Mouse (Mus musculus) hindbrain, embryonic 10.5 days (tissue): ENCODE data around the gene Bco1. TPM values are rescaled to one million over a fixed set of nuclear protein-coding genes. Genes with fewer than 3 reads are reported as not detected.

ENCODE experiments used
- DNase-seq: peaks from one replicate; pipeline ENCODE4 v3.0.0-alpha.2; 2017; ENCODE audit warnings: low spot score
- H3K27ac ChIP-seq: fragments of 300-500 bp; sonication (generic); 2 replicates; pipeline ENCODE4 v1.5.1; 2016; ENCODE audit warnings: mild to moderate bottlenecking, moderate library complexity
- H3K27me3 ChIP-seq: fragments of 300-500 bp; sonication (generic); 2 replicates; pipeline ENCODE4 v1.6.1; 2016; ENCODE audit warnings: mild to moderate bottlenecking; ENCODE audit not compliant: poor library complexity, insufficient read depth, severe bottlenecking
- H3K36me3 ChIP-seq: fragments of 300-500 bp; sonication (generic); 2 replicates; pipeline ENCODE4 v1.6.1; 2016; ENCODE audit warnings: mild to moderate bottlenecking, moderate library complexity
- H3K4me1 ChIP-seq: fragments of 300-500 bp; sonication (generic); replicated peaks from 2 replicates; pipeline ENCODE4 v1.6.1; 2016; ENCODE audit warnings: mild to moderate bottlenecking
- H3K4me3 ChIP-seq: fragments of 300-500 bp; sonication (generic); 2 replicates; pipeline ENCODE4 v1.5.1; 2016; ENCODE audit warnings: mild to moderate bottlenecking, moderate library complexity
- H3K9me3 ChIP-seq: fragments of 300-500 bp; sonication (generic); 2 replicates; pipeline ENCODE4 v1.6.1; 2016; ENCODE audit warnings: mild to moderate bottlenecking, moderate library complexity
- WGBS: fragments of 180-500 bp; shearing (Covaris S2); methylation state at CpG from one replicate; pipeline ENCODE4 v1.1.7; 2016; 5-methylcytosine and 5-hydroxymethylcytosine counted together
- polyA plus RNA-seq: library from polyadenylated mRNA; unstranded; fragments of >200 nt; fragmentation: Nextera tagmentation; extraction: Ambion mirVana; gene quantifications from 2 replicates; pipeline ENCODE4 v1.2.1, GENCODE M21; 2016

Gene Bco1
- polyA plus RNA-seq, 1 experiment from 2014 or later, result 0.22 TPM

DNA sequence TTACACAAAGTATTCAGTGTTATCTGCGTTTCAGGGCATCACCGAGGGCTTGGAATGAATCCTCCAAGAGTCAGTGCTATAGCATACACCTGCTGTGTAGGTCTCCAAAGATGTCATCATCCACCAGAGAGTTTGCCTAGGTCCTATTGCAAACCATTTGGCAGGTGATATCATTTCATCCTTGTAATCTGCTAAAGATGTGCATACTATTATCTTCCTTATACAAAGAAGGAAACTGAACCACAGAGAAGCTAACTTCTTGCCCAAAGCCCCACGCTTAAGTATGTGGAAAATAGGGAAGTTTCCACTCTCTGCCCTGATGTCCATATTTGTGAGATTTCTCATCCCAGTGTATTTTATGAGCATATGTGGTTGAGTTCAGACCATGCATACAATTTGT is 30.8 kb downstream of the Bco1 start:
- no peak for DNase-seq
- H3K4me1 ChIP-seq, result no peaks in the 10 kb centered on the region
- no peaks in the 10 kb centered on the region for H3K9me3 ChIP-seq
- no peak overlapping the region for H3K4me3 ChIP-seq
- H3K36me3 ChIP-seq, result no peaks in the 10 kb centered on the region
- no peaks in the 10 kb centered on the region for H3K27me3 ChIP-seq
- WGBS, result 89% methylated on average over 3 of the region's 3 CpGs
- H3K27ac ChIP-seq, result no peak overlapping the region

DNA sequence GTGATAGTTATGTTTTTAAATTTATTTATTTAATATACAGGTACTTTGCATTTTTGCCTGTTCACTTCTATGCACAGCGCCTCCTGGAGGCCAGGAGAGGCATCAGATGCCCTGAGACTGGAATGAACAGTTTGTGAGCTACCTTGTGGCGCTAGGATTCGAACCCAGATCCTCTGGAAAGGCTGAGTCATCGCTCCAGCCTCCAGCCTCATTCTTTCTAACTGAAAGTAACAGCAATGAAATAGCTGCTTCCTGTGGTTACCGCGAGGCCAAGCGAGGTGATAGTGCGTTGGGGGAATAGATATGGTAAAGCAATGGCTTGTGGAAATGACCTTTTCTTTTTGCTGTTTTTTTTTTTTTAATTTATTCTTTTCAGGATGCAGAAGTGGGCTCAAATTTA is 31.4 kb downstream of the Bco1 start:
- no peak overlapping the region for H3K27ac ChIP-seq
- H3K27me3 ChIP-seq, result no peaks in the 10 kb centered on the region
- H3K36me3 ChIP-seq, result no peaks in the 10 kb centered on the region
- no peak for DNase-seq
- no peaks in the 10 kb centered on the region for H3K4me1 ChIP-seq
- WGBS, result 83% methylated on average over 8 of the region's 8 CpGs
- H3K4me3 ChIP-seq, result no peak overlapping the region
- H3K9me3 ChIP-seq, result no peaks in the 10 kb centered on the region

DNA sequence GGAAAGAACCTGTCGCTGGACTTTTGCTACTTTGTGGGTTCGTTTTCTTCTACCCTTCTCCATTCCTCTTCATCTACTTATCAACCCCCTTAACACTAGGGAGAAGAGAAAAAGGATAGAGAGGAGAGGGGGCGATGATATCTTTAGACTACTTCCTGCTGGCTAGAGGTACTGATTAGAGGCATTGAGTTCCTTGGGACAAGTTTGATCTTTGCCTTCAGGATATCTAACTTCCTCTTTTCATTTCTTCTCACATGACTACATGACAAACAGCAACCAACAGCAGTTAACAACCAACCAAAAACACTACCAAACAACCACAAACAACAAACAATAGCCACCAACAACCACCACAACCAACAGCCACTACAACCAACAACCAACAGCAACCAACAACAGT is 38.0 kb downstream of the Bco1 start:
- H3K4me1 ChIP-seq, result 0 out of 2 replicates have a peak, but pooled peaks cover 3% of the 10 kb centered on the region
- WGBS, result 90% methylated on average over 3 of the region's 3 CpGs
- DNase-seq, result no peak
- no peaks in the 10 kb centered on the region for H3K9me3 ChIP-seq
- H3K4me3 ChIP-seq, result no peak overlapping the region
- H3K27ac ChIP-seq, result no peak overlapping the region
- no peaks in the 10 kb centered on the region for H3K27me3 ChIP-seq
- no peaks in the 10 kb centered on the region for H3K36me3 ChIP-seq

DNA sequence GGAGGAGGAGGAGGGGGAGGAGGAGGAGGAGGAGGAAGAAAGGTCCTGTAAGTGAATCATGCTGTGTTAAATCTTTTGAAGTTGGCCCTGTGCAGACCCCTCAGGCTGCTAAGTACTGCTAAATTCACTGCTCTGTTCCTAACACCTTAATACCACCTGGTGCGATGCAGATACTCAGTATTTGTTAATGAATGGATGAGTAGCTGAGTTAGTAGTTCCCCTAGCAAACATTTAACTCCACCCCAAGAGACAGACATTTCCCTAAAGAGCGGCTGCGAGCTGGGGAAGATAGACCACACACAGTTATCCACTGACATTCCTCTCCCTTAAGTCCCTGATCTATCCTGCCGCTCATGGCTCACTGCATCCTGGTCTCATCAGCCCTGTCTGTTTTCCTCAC is 40.7 kb downstream of the Bco1 start:
- Histone ChIP-seq H3K27ac (no peak overlapping the region), H3K9me3 (no peaks in the 10 kb centered on the region), H3K4me3 (no peak overlapping the region), H3K36me3 (no peaks in the 10 kb centered on the region), H3K4me1 (0 out of 2 replicates have a peak, but pooled peaks cover 3% of the 10 kb centered on the region), H3K27me3 (no peaks in the 10 kb centered on the region)
- no peak for DNase-seq
- 11% methylated on average over 4 of the region's 4 CpGs for WGBS

DNA sequence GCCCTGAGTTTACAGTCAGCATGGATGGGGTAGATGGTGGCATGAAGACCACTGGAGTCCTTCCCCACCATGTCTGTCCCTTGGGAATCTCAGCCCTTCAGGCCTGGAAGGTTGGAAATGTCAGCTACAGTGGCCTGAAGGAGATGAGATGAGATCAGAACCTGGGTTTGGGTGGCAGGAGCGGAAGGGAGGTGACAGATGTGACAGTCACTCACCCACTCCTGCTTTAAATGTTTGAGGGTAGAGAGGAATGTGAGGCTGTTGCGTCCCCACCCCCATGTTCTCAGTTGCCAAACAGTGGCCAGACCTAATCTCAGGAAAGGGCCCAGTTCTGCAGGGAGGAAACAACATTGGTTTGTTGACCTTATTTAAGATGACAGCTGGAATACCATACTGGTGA is 41.1 kb downstream of the Bco1 start:
- Histone ChIP-seq H3K4me1 (0 out of 2 replicates have a peak, but pooled peaks cover 3% of the 10 kb centered on the region), H3K36me3 (no peaks in the 10 kb centered on the region), H3K4me3 (no peak overlapping the region), H3K27me3 (no peaks in the 10 kb centered on the region), H3K27ac (no peak overlapping the region), H3K9me3 (no peaks in the 10 kb centered on the region)
- WGBS, result 42% methylated on average over 2 of the region's 2 CpGs
- no peak for DNase-seq

DNA sequence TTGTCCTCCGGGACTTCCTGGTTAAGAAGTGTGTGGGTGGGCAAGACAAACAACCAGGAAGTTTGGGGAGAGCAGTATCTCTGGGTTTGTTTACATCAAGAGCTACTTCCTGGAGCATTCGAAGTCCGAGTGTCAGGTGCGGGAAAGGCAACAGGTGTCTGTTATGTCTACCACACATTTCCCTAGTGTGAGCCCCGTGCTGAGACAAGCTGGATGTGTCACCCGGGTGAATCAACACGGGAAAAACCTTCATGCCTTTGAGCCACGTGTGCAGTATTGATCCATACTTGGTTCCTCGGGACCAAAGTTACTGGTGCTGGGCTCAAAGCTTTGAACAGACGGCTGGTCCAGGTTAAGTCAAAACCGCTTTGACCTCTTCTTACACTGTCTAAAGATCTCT is 41.7 kb downstream of the Bco1 start:
- no peak overlapping the region for H3K4me3 ChIP-seq

DNA sequence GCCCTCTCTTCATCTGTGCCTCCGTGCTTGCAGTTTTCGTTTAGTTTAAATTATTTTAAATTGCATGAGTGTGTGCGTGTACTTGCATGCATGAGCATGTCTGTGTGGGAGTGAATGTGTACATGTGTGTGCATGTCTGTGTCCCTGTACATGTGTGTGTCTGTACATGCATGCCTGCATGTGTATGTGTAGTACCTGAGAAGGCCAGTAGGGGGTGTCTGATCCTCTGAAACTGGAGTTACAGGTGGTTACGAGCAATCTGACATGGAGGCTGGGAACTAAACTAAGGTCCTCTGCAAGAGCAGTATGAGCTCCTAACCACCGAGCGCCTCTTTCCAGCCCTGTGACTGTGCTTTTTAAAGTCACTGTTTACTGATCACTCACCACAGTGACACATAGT is 52.9 kb downstream of the Bco1 start:
- no peaks in the 10 kb centered on the region for H3K4me1 ChIP-seq
- no peaks in the 10 kb centered on the region for H3K27me3 ChIP-seq
- 0 out of 2 replicates have a peak, but pooled peaks cover 2% of the 10 kb centered on the region for H3K9me3 ChIP-seq
- H3K36me3 ChIP-seq, result no peaks in the 10 kb centered on the region
- no peak overlapping the region for H3K4me3 ChIP-seq
- H3K27ac ChIP-seq, result no peak overlapping the region
- DNase-seq, result no peak
- 95% methylated on average over 6 of the region's 6 CpGs for WGBS

More for the DNA sequence above, 41.7 kb downstream of the Bco1 start:
- DNase-seq, result no peak
- Histone ChIP-seq H3K36me3 (no peaks in the 10 kb centered on the region), H3K4me1 (0 out of 2 replicates have a peak, but pooled peaks cover 6% of the 10 kb centered on the region), H3K9me3 (no peaks in the 10 kb centered on the region), H3K27ac (no peak overlapping the region), H3K27me3 (no peaks in the 10 kb centered on the region)
- 64% methylated on average over 11 of the region's 11 CpGs for WGBS

DNA sequence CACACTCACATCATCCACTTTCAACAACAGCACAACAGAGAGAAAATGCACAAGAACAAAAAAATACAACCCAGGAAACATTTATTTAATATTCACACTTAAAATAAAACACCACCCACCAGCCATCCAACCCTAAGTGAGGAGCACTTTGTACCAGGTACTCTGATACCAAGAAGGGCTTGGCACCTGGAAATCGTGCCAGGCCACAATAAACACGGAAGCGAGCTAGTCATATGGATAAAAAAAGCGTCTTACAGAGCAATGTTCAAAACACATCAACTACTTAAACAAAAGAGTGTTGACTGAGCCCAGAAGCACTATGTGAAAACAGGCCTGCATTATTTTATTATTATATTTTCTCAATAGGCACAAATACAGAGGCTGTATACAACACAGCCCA is 60.5 kb downstream of the Bco1 start:
- Histone ChIP-seq H3K36me3 (no peaks in the 10 kb centered on the region), H3K27me3 (no peaks in the 10 kb centered on the region), H3K4me1 (peaks cover 40% of the 10 kb centered on the region), H3K9me3 (no peaks in the 10 kb centered on the region), H3K27ac (no peak overlapping the region), H3K4me3 (no peak overlapping the region)
- WGBS, result 94% methylated on average over 4 of the region's 4 CpGs
- DNase-seq, result no peak

DNA sequence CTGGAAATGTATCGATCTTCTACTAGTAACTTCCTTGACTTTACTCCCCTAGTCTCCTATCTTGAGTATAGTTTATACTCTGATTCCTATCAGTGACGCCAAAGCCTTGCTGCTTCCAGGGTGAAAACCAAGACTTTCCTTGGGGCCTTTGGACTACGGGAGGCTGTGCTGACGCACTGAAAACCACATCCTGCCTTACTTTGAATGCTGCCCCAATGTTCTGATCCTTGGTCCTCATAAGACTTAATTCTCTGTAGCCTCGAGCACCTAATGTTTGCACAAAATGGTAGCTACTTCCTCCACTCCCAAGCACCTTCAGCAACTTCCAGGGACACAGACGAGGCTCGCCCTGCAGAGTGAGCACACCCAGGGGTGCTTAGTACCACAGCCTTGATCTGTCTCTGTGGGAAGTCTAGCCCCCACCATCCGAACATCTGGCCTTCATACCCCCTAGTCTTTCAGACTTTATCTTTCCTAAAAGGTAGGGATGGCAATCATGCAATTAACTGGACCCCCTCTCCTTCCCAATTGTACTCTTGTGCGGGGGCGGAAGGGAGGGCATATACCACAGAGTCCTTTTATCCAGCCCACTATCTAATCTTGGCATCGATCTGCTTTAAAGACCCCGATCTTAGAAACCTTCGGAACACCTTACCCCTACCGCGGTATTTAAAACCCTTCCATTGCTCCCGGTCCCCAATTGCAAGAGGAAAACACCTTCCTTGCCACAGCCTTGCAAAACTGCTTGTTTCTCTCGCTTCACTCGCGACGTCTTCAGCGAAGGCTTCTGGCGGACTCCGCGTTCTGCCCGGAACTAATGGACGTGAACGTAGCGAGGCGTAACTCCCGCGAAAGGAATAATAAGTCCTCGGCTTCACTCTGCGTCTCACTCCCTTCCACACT is 61.5 kb downstream of the Bco1 start:
- Histone ChIP-seq H3K27me3 (no peaks in the 10 kb centered on the region), H3K27ac (peak overlapping the region; percentile 93), H3K36me3 (no peaks in the 10 kb centered on the region), H3K9me3 (no peaks in the 10 kb centered on the region), H3K4me3 (peak overlapping the region; percentile 73), H3K4me1 (peaks cover 40% of the 10 kb centered on the region)
- no peak for DNase-seq
- 12% methylated on average over 33 of the region's 33 CpGs for WGBS

DNA sequence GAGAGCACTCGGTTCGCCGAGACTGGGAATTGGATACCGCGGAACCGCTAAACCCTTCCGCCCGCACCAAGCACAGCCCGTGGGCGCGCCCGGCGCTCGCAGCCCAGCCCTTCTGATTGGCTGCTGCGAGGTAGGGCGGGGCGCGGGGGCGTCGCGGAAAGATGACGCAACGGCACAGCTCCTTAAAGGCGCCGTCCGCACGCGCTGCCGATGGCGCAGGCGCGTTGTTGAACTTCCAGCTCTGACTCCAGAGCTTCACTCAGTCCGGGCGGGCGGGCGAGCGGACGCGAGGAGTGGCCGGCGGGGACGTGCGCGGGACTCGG is 62.1 kb downstream of the Bco1 start:
- Histone ChIP-seq H3K27ac (peak overlapping the region; percentile 93), H3K4me3 (peak overlapping the region; percentile 73), H3K27me3 (no peaks in the 10 kb centered on the region), H3K9me3 (no peaks in the 10 kb centered on the region), H3K36me3 (no peaks in the 10 kb centered on the region), H3K4me1 (peaks cover 40% of the 10 kb centered on the region)
- WGBS, result 1% methylated on average over 45 of the region's 45 CpGs
- peak; percentile 96 for DNase-seq

DNA sequence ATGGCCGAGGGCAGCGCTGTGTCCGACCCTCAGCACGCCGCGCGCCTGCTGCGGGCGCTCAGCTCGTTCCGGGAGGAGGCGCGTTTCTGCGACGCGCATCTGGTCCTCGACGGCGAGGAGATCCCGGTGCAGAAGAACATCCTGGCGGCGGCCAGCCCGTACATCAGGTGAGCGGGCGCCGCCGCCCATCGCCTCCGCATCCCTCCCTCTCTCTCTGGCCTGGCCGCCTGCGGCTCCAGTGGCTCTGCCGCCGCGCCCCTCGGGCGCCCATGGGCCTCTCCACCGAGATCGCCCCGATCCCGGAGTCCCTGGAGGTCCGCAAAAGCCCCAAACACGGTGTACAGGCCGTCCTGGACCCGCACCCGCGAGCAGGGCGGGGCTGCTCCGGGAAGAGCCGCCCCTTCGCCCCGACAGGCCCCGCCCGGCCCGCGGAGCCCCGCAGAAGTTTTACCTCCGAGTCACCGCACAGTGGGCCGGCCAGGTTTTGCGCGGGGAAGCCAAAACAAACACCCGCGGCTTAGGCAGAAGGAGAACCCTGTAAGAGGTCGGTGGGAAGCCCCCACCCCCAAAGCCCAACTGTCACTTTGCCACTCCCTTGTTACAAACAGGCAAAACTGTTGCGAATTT is 62.6 kb downstream of the Bco1 start, which contains the start of gene Gan:
Gan (plus strand) TSS at position 1 of the 627 bp plus-strand sequence.
- Histone ChIP-seq H3K27me3 (no peaks in the 10 kb centered on the region), H3K9me3 (no peaks in the 10 kb centered on the region), H3K36me3 (no peaks in the 10 kb centered on the region), H3K4me1 (peaks cover 40% of the 10 kb centered on the region), H3K27ac (peak within 1 kb of the TSS; percentile 93), H3K4me3 (peak within 1 kb of the TSS; percentile 73)
- DNase-seq, result no peak
- under 1% methylated on average over 65 of the region's 65 CpGs for WGBS

DNA sequence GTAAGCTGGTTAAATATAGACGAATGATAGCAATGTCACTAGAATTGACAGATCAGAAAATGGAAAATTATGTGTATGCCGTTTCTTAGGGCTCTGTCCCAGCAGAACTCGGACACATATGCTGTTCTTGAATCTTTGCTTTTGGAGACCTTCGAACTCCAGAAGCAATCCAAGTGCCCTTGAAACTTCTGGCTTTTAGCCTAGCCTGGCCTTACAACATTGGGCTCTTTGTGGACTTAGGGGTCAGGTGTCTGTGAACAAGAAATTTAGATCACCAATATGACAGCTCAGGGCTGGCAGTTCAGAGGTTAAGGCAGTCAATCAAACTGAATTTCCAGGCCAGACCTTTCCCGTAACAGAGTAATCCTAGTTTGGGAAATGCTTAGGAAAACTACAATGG is 63.4 kb downstream of the Bco1 start:
- no peak for DNase-seq
- peak overlapping the region; percentile 73 for H3K4me3 ChIP-seq
- no peaks in the 10 kb centered on the region for H3K9me3 ChIP-seq
- no peaks in the 10 kb centered on the region for H3K36me3 ChIP-seq
- no peak overlapping the region for H3K27ac ChIP-seq
- 67% methylated on average over 5 of the region's 5 CpGs for WGBS
- H3K4me1 ChIP-seq, result peaks cover 40% of the 10 kb centered on the region
- H3K27me3 ChIP-seq, result no peaks in the 10 kb centered on the region

DNA sequence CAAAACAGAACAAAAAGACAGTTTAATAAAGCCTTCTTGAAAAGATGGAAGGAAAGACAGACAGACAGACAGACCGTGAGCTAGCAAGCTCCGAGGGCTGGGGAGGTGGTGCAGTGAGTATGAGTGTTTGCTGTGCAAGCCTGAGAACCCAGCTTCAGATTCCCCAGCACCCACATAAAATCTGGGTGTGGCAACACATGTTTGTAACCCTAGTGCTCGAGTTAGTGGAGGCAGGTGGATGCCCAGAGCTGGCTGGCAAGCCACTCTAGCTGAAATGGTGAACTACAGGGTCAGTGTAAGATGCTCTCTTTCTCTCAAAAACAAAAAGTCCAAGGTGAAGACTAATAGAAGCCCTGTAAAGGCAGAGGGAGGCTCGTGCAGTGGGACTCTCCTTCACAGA is 69.3 kb downstream of the Bco1 start:
- no peak for DNase-seq
- H3K4me1 ChIP-seq, result 0 out of 2 replicates have a peak, but pooled peaks cover 2% of the 10 kb centered on the region
- no peaks in the 10 kb centered on the region for H3K27me3 ChIP-seq
- 90% methylated on average over 4 of the region's 4 CpGs for WGBS
- H3K27ac ChIP-seq, result no peak overlapping the region
- H3K4me3 ChIP-seq, result no peak overlapping the region
- H3K9me3 ChIP-seq, result no peaks in the 10 kb centered on the region
- H3K36me3 ChIP-seq, result no peaks in the 10 kb centered on the region
